Mouse (Mus musculus) cerebellum, adult 2 months (tissue): ENCODE results near the gene Peg3.

ENCODE experiments used
- CTCF ChIP-seq: fragments of 200-500 bp; IDR thresholded peaks from 2 replicates; pipeline ENCODE4 v1.5.1; 2011; ENCODE audit warnings: low read depth, mild to moderate bottlenecking, control low read depth, low read length, moderate library complexity, borderline replicate concordance; ENCODE audit not compliant: insufficient read depth
- POLR2A ChIP-seq: fragments of 200-500 bp; IDR thresholded peaks from 2 replicates; pipeline ENCODE4 v1.6.1; 2011; ENCODE audit warnings: low read length, control low read depth, borderline replicate concordance; ENCODE audit not compliant: insufficient read depth

DNA sequence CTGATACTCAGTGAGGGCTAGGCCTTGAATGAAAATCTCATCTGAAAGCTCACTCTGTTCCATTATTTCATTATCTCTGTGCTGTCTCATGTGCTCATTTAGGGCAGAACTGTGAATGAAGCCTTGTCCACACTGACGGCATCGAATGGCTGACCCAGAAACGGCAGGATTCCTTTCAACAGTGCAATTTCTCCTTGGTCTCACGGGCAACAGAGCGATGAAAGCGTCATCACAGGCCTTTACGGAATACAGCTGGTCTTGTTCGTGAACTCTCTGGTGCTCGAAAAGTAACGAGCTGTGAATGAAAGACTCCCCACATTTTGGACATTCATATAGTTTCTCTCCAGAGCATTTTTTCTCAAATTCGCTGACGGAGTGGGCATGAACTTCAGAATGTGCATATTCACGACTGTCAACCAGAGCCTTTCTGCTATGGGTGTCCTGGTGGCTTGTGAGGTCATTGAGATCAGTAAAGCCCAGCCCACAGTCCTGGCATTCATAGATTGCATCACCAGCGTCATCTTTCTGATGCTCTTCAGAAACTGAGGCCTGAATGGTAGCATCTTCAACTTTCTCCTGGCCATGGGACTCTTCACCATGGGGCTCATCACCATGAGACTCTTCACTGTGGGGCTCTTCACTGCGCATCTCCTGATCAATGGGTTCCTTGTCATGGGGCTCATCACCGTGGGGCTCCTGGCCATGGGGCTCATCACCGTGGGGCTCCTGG lies 21.6 kb downstream of the Peg3 start:
- TF ChIP-seq POLR2A, result no peak
- TF ChIP-seq CTCF, result no peak
